ENCODE assay signal across 16 mouse cellular contexts in genomic region chr16:7446791-7447290, GRCm38 (mm10).
DNase-seq lines count a peak whose midpoint lies in the region; ATAC-seq and TF ChIP-seq lines count a peak whose summit lies in the region.
"Had no signal": no experiment of that assay in that cellular context is flagged by ENCODE, and none has a peak within 500 bp of the region (broad histone marks: within the 10 kb centered on the region; RNA-seq: fewer than 3 reads in every experiment).

No protein-coding gene starts in this region.

- no peak overlapping the region for H3K27ac ChIP-seq in kidney, postnatal 0 days
- H3K27ac ChIP-seq in lung, postnatal 0 days (ENCODE audit: low read length), result no peak overlapping the region
- H3K27ac ChIP-seq: embryonic facial prominence, embryonic 15.5 days; neural tube, embryonic 12.5 days had no signal

- POLR2A ChIA-PET in Patski (lab: Charles Lee), result no interaction called here

- ATAC-seq in kidney, postnatal 0 days (replicated peaks; ENCODE audit: low FRiP score, low read depth), result no peak
- peak; percentile 56 for ATAC-seq in Patski
- no peak for ATAC-seq in lung, postnatal 0 days

- intact Hi-C loops in heart, postnatal 25 days (cut with DNase I), result no loop called here

- H3K4me1 ChIP-seq in kidney, postnatal 0 days (replicated peaks; ENCODE audit: insufficient read depth, low read length), result no peaks in the 10 kb centered on the region; the same call in 1 of the 2 replicates
- no peaks in the 10 kb centered on the region for H3K4me1 ChIP-seq in lung, postnatal 0 days (ENCODE audit: insufficient read depth, low read depth, low read length)

- no peak for TF ChIP-seq EP300 in lung, postnatal 0 days (IDR thresholded peaks at IDR 0.05)

- no peak for TF ChIP-seq CTCF in kidney, postnatal 0 days (IDR thresholded peaks at IDR 0.05; ENCODE audit: low read depth)
- TF ChIP-seq CTCF in Patski (IDR thresholded peaks at IDR 0.05), result no peak
- no peak for TF ChIP-seq CTCF in lung, postnatal 0 days (IDR thresholded peaks at IDR 0.05)

- H3K36me3 ChIP-seq in kidney, postnatal 0 days (ENCODE audit: insufficient read depth, low read length), result no peaks in the 10 kb centered on the region
- no peaks in the 10 kb centered on the region for H3K36me3 ChIP-seq in lung, postnatal 0 days (ENCODE audit: insufficient read depth, low read length)
- H3K36me3 ChIP-seq: embryonic facial prominence, embryonic 15.5 days; neural tube, embryonic 12.5 days had no signal

- no peaks in the 10 kb centered on the region for H3K27me3 ChIP-seq in kidney, postnatal 0 days (ENCODE audit: insufficient read depth, low read length)
- H3K27me3 ChIP-seq in Patski, result no peaks in the 10 kb centered on the region
- H3K27me3 ChIP-seq in lung, postnatal 0 days (replicated peaks; ENCODE audit: insufficient read depth, low read length), result no peaks in the 10 kb centered on the region
- H3K27me3 ChIP-seq: embryonic facial prominence, embryonic 15.5 days; neural tube, embryonic 12.5 days had no signal

- in situ Hi-C loops in Patski (cut with MboI; ENCODE audit: low pct_unique_long_range_greater_than_20kb), result no loop called here

- peak; percentile 90 for DNase-seq in heart, adult 11 months
- no peak for DNase-seq in heart, postnatal 25 days (ENCODE audit: low spot score)
- DNase-seq in kidney, postnatal 0 days (ENCODE audit: low spot score), result peak; percentile 47
- DNase-seq in kidney, adult 11 months, result no peak
- DNase-seq in 3T3-L1 (ENCODE audit: low read depth, low spot score), result peak; percentile 55
- peak; percentile 15 for DNase-seq in Patski (ENCODE audit: low read depth, low spot score)
- no peak for DNase-seq in lung, postnatal 0 days (ENCODE audit: low spot score)
- DNase-seq: cerebellum, adult 8-10 months; gastrocnemius, postnatal 25 days; left cerebral cortex, postnatal 4 days; lung, embryonic 14.5 days; retina, postnatal 1 day; thymus, adult 2 months had no signal

- no peak overlapping the region for H3K4me3 ChIP-seq in kidney, postnatal 0 days (replicated peaks; ENCODE audit: low read depth, low read length)
- no peak overlapping the region for H3K4me3 ChIP-seq in lung, postnatal 0 days (ENCODE audit: low read depth, low read length)
- H3K4me3 ChIP-seq: embryonic facial prominence, embryonic 15.5 days; neural tube, embryonic 12.5 days had no signal

- no peak overlapping the region for H3K4me2 ChIP-seq in kidney, postnatal 0 days (ENCODE audit: low read length)
- H3K4me2 ChIP-seq in lung, postnatal 0 days (replicated peaks; ENCODE audit: low read depth, low read length), result no peak overlapping the region
- H3K4me2 ChIP-seq: embryonic facial prominence, embryonic 15.5 days; liver, embryonic 11.5 days; lung, embryonic 14.5 days; neural tube, embryonic 12.5 days had no signal

- CTCF ChIA-PET in Patski (lab: Charles Lee), result no interaction called here

- H3K9me3 ChIP-seq in kidney, postnatal 0 days (replicated peaks; ENCODE audit: low read length), result no peaks in the 10 kb centered on the region
- no peaks in the 10 kb centered on the region for H3K9me3 ChIP-seq in lung, postnatal 0 days (ENCODE audit: low read length)
- H3K9me3 ChIP-seq: embryonic facial prominence, embryonic 15.5 days; neural tube, embryonic 12.5 days had no signal

- 76% methylated on average over 1 of the region's 1 CpGs for whole genome bisulfite sequencing in kidney, postnatal 0 days
- 84% methylated on average over 1 of the region's 1 CpGs for WGBS in lung, postnatal 0 days

- H3K9ac ChIP-seq in kidney, postnatal 0 days (ENCODE audit: low read depth, low read length), result no peak overlapping the region
- no peak overlapping the region for H3K9ac ChIP-seq in lung, postnatal 0 days (replicated peaks; ENCODE audit: low read depth)
- H3K9ac ChIP-seq: embryonic facial prominence, embryonic 15.5 days; lung, embryonic 14.5 days; neural tube, embryonic 12.5 days had no signal

Comparison
In these comparisons a context has a peak if more than half of its experiments do, and no peak if none do; other contexts are left out.
1. DNase-seq: peak in heart, adult 11 months (single experiment), kidney, postnatal 0 days (single experiment), 3T3-L1 (single experiment) and Patski (single experiment); none in heart, postnatal 25 days (single experiment), kidney, adult 11 months (single experiment) and lung, postnatal 0 days (single experiment).